Mouse (Mus musculus) brain, adult 2 months (tissue): ENCODE measurements around the gene Ttll5.
A peak's percentile ranks its signal among the peaks of the same experiment; 100 is the strongest.

Experiments used
- DNase-seq: peaks from one replicate; pipeline ENCODE4 v3.0.0; 2011; ENCODE audit warnings: low read depth, low spot score

The Ttll5 gene

DNA sequence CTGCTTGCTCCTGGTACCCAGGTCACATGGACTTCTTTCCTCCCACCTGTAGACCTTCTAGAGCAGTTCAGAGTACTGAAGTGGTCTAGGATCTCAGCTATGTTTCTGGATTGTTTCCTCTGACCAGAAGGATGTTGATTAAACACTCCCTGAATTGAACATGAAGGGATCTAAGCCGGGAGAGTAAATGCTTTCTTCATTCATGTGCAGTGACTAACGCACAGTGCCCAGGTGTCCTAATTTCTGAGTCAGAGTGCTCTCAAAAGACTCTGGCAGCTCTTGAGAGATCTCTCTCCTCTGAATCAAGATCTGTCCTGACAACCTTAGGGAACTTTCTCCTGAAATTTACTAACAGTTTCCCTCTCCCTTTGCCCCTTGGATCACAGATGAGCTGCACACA is 187.7 kb downstream of the Ttll5 start:
- DNase-seq, result no peak

DNA sequence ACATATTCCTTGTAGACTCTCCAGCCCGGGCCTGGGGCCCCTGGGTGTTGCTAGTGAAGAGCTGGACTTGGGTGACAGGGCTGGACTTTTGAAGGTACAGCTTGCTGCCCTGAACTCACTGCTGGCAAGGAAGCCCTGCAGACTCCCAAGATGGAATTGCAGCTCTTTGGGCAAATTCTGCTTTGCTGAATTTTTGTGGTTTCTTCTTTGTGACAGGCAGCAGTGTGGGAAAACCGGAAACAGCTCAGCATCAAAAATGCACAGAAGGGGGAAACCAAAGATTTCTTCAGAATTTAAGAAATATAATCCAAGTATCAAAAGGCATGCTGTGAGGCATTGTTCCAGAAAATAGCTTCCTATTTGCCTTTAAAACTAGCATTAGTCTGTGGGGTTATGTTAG is 189.7 kb downstream of the Ttll5 start:
- no peak for DNase-seq

- no peak for DNase-seq
Measured at GRCm38 (mm10) chr12:86014621-86015020, 190.2 kb downstream of the Ttll5 start.

- DNase-seq, result no peak
Measured at GRCm38 (mm10) chr12:86015114-86015513, 190.7 kb downstream of the Ttll5 start.

DNA sequence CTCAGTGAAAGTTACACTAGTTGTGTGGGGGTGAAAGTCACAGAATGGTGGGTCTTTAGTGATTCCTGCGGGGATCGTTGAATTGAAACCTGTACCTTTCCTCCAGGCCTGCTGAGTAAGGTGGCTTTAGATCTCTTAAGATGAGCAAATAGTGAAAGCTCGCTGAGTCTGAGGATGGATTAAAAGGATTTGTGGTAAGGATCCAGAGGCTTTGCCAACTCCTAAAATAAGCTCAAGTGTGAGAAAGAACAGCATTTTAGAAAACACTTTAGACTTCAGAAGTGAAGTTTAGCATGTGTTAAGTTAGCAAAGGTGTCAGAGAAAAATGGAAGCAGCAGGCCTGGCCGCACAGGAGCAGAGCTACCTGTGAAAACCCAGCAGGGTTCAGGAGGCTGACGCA is 192.9 kb downstream of the Ttll5 start:
- DNase-seq, result peak; percentile 72

GRCm38 (mm10) chr12:86021583-86021982 is 197.1 kb downstream of the Ttll5 start:
- DNase-seq, result peak; percentile 61

GRCm38 (mm10) chr12:86022282-86022984 is 198.0 kb downstream of the Ttll5 start:
- no peak for DNase-seq

DNA sequence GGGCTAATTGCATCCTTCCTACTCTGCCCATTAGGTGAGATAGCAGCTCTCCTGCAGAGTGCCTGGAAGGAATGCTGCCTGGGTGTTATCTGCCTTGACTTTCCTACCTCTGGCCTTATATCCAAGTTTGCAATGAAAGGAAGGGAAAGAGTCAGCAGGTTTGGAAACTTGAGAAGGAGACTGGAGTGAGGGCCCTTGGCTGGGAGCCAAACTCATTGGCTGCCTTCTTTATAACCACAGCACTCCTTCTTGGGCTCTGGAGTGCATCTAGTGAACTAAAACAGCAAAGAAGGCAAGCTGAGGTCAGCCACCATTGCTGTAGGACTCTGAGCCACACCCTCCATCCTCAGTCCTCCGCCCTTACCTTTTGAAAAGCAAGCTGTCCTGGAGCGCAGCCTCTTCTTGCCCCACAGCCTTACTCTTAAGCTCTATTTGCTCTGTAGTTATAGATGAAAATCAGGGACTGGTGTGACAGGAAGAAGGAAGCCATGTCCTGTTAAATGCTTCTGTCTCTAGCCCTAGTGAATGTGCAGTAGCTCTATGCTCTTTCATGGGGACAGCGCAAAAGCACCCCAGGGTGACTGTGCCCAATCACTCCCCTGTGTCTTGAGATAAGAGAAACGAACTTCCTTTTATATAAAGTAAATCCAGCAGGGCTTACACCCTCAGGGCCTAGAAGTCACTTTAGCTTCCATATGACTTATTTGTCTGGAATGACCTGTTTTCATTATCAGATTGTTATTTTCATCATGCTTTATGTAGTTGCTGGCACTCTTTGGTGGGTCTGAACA is 198.8 kb downstream of the Ttll5 start:
- DNase-seq, result no peak

GRCm38 (mm10) chr12:86024426-86024825 is 200.0 kb downstream of the Ttll5 start:
- peak; percentile 59 for DNase-seq

DNA sequence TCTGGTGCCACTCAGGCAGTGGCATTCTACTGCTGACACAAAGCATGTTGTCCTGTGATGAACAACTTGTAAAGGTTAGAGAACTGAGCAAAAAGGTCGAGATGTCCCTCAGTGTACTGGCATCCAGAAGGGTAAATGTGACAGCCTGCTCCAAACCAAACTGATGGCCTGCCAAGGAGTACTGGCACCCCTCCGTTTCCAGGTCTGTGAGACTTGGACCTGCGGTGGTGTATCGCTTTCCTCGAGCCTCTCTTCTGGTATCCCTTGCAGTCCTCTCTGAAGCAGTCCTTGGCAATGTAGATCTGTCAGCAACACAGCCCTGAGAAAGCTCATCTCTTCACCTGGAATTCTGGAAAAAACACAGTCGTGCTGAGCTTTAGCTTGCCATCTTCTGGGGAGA is 201.0 kb downstream of the Ttll5 start:
- peak; percentile 88 for DNase-seq

- peak; percentile 40 for DNase-seq
Measured at GRCm38 (mm10) chr12:86027000-86027399, 202.5 kb downstream of the Ttll5 start.

GRCm38 (mm10) chr12:86027747-86028146 is 203.3 kb downstream of the Ttll5 start:
- no peak for DNase-seq

GRCm38 (mm10) chr12:86030932-86031331 is 206.5 kb downstream of the Ttll5 start:
- DNase-seq, result no peak

DNA sequence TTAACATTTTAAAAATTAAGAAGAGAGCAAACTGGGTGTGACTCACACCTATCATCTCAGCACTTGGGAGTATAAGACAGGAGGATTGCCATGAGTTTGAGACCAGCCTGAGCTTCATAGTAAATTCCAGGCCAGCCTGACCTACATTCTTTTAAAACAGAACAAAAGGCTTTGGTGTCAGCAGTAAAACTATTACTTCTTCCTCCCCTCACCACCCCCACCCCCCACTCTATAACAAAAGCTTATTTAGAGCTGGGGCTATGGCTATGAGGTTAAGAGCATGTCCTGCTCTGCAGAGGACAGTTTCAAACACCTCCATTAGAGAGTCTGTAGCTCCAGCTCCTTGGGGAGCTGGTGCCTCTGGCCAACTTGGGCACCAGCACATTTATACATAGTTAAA is 211.1 kb downstream of the Ttll5 start:
- no peak for DNase-seq

GRCm38 (mm10) chr12:86036368-86037166 is 212.1 kb downstream of the Ttll5 start:
- no peak for DNase-seq

- peak; percentile 31 for DNase-seq
Measured at GRCm38 (mm10) chr12:86037235-86037921, 212.9 kb downstream of the Ttll5 start.

- DNase-seq, result no peak
Measured at GRCm38 (mm10) chr12:86039078-86039477, 214.6 kb downstream of the Ttll5 start.

GRCm38 (mm10) chr12:86039751-86040150 is 215.3 kb downstream of the Ttll5 start:
- no peak for DNase-seq

GRCm38 (mm10) chr12:86046141-86046540 is 221.7 kb downstream of the Ttll5 start:
- DNase-seq, result no peak

GRCm38 (mm10) chr12:86046776-86047175 is 222.3 kb downstream of the Ttll5 start:
- DNase-seq, result no peak

- DNase-seq, result no peak
Measured at GRCm38 (mm10) chr12:86047376-86047775, 222.9 kb downstream of the Ttll5 start.

- no peak for DNase-seq
Measured at GRCm38 (mm10) chr12:86049813-86050212, 225.4 kb downstream of the Ttll5 start.
